Mouse (Mus musculus) bone marrow macrophage, adult 2 months (primary cell): ENCODE data around the gene Tcp11x2.

Experiments
- CTCF ChIP-seq: IDR thresholded peaks from 2 replicates; pipeline ENCODE4 v1.5.1; 2012; ENCODE audit warnings: low read depth, mild to moderate bottlenecking, low read length, moderate library complexity
- POLR2A ChIP-seq: IDR thresholded peaks from 2 replicates; pipeline ENCODE4 v1.6.1; 2012; ENCODE audit warnings: mild to moderate bottlenecking, low read depth, low read length, borderline replicate concordance

DNA sequence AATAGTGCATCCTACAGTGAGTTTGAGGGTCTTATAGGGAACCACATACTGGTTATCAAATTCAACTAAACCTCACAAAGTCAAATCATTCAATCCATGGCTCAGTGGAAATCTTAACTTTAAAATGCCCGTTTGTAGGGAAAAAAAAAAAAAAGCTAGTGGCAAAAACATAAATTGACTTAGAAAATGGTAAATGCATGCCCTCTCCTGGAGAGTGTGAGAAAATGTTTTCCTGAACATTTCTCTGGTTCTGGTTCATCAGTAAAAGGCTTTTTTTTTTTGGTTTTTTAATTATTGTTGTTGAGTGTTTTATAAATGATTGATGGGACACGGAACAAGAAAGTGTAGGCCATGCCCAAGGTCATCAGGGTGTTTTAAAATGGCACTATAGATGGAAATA is 10.8 kb upstream of the Tcp11x2 start:
- TF ChIP-seq CTCF = no peak
- TF ChIP-seq POLR2A = no peak
